Mouse (Mus musculus) c-Kit-positive CD71-positive TER-119-positive erythroid progenitor cells, embryonic 14.5 days (primary cell): ENCODE measurements around the gene Map3k7.

Source experiments
- DNase-seq: peaks from one replicate; pipeline ENCODE4 v3.0.0-alpha.2; 2013; ENCODE audit warnings: low spot score

Map3k7 gene

GRCm38 (mm10) chr4:32062381-32063059, 98.6 kb downstream of the Map3k7 start:
- no peak for DNase-seq

GRCm38 (mm10) chr4:32063291-32063690, 99.4 kb downstream of the Map3k7 start:
- DNase-seq = no peak
